Mouse (Mus musculus): ENCODE measurements around the gene Tmem9b. TPM values are rescaled to one million over a fixed set of nuclear protein-coding genes. Genes with fewer than 3 reads are reported as not detected.

The Tmem9b gene
- total RNA-seq, 2 experiments from 2014 or later: 51.0 to 57.8 TPM

DNA sequence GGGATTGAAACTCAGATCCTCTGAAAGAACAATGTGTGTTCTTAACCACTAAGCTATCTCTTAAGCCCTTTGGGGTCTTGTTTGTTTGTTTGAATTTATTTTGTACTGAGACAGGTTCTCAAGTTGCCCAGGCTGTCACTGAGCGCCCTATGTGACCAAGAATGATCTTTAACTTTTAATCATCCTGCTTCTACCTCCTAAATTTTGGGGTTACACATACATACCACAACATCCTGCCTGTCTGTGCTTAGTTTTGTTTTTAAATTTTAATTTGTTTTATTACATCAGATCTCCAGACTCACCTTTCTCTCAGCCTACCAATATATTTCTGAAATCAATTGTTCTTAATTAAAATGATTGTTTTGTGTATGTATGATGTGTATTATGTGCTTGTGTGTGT, 11.6 kb downstream of the Tmem9b start:
- intact Hi-C loops (cut with DNase I): loop anchor here (10.0 kb wide), 1 partner anchor 314 kb away; no protein-coding TSS in a partner anchor
- no peak for DNase-seq

DNA sequence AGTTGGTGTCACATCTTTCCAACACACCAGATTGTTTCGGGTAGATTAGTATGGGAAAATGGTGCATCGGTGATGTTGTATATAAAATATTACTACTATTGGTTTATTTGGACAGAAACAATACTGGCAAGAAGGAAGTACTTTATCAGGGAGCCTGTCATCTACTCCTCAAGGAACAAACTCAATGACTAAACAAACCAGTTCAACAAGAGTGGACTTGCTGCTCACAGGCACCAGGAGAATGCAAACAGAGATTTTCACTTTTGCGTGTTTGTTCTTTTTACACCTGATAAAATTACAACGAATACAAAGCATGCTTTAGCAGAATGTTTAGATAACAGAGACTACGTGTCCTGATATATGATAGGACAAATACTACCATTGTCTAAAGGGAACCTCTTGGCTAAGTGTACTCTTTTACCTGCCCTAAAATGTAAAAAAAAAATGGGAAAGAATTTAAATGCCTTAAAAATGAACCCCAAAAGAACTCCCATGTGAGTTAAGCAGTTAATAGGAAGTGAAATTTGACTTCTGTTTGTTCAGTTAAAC, 12.8 kb downstream of the Tmem9b start:
- no peak for DNase-seq
- intact Hi-C loops (cut with DNase I): loop anchor here (10.0 kb wide), 1 partner anchor 315 kb away; no protein-coding TSS in a partner anchor

DNA sequence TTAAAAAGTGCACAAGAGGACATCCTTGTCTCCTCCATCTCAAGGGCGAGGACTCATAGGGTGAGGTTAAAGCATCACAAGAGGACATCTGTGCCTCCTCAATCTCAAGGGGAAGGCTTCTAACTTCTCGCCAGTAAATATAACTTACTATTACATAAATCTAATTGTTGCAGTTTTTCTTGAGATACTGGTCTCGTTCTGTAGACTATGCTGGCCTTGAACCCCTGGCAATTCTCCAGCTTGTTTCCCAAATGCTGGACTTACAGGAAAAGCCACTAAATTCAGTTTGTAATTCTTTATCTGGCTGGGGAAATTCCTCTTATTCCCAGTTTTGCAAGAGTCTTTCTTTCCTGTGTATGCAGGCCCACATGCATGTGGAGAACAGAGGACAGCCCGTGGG, 17.9 kb downstream of the Tmem9b start:
- no peak for DNase-seq
- intact Hi-C loops (cut with DNase I): no loop called here

DNA sequence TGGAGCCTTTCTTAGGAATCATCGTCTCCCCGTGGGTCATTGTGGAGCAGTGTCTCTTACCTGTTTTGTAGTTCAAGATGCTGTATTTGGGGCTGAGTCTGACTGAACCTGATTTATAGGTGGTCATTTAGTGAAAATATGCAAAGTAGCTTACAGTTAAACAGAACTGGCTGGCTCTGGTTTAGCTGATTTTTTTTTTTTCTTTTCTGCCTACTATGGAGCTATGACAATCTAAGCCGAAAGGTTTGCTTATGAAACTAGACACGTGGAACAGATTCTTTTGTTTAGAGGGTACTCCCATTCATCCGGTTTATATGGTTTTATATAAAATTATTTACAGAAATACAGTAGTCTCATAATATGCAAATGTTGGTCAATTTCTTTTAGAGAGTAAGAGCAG, 21.0 kb downstream of the Tmem9b start, which contains the start of gene Ascl3:
Gene Ascl3 (minus strand): TSS at position 101 of the 400 bp plus-strand sequence.
- DNase-seq: no peak
- intact Hi-C loops (cut with DNase I): no loop called here

DNA sequence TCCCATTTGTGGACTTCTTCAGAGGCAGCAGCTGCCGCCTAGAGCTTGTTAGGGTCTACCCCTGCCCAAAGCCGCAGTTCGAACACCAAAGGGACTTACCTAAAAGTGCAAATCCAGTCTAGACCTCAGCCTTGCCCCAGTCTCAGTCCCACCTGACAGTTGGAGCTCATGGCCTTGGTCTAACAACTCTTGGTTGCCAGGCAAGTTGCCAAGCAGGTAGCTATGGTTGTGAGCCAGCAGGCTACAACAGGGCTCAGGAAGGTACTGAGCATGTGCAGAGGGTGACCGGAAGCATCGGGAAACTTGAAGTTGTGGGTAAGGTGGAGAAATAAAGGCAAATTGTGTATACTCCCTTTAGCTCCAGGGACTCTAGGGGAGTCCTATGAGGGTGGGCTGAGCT, 29.0 kb downstream of the Tmem9b start, which contains the start of gene BC051019:
Gene BC051019 (minus strand): TSS at position 154 of the 400 bp plus-strand sequence.
- intact Hi-C loops (cut with DNase I): loop anchor here (10.0 kb wide), 1 partner anchor 199 kb away; no protein-coding TSS in a partner anchor
- no peak for DNase-seq

DNA sequence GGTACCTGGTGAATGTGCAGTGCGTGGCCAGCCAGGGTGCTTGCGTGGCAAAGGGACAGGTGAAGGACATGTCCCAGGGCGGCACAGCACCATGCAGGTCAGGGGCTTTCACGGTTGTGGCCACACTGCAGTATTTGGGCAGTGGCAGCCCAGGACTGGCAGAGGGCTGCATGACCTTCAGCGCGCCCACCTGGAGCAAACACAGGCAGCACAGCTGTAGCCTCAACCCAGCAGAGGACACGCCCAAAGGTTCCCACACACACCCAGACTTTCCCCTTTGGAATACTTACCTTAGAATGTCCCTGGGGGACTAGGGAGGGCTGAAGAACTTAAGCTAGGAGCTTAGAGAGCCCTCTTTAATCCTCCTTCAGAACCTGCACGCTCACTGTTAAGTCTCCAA, 29.6 kb downstream of the Tmem9b start:
- intact Hi-C loops (cut with DNase I): loop anchor here (10.0 kb wide), 1 partner anchor 198 kb away; no protein-coding TSS in a partner anchor
- DNase-seq: no peak

DNA sequence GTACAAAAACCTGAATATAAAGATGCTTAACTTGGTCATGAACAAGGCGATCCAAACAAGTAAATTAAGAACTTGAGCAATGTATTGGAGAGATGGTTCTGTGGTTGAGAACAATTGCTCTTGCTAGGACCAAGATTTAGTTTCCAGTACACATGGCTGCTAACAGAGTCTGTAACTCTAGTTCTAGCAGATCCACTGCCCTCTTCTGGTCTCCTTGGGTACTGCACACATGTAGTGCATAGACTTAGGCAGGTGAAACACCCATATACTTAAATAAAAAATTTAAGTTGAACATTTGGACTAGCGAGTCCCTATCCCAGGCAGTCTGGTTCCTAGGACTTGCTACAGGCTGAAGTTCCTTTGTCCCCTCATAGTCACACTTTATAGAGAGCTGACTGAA, 30.1 kb downstream of the Tmem9b start:
- intact Hi-C loops (cut with DNase I): loop anchor here (10.0 kb wide), 1 partner anchor 198 kb away; no protein-coding TSS in a partner anchor
- no peak for DNase-seq

DNA sequence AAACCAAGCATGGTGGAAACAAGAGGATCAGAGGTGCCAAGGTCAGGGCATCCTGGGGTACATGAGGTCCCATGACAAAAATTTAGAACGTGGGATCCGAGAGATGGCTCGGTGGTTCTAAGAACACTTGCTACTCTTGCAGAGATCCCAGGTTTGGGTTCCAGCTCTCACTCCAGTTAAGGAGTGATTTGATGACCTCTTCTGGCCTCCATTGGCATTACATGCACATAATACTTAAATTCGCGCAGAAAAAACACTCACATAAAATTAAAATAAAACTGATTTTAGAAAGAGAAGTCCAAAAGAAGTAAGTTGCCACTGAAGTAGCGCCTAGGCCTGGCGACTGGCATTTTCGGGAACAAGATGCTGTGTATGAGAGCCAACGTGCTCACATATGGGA, 33.4 kb downstream of the Tmem9b start:
- intact Hi-C loops (cut with DNase I): no loop called here
- DNase-seq: peak; percentile 22

DNA sequence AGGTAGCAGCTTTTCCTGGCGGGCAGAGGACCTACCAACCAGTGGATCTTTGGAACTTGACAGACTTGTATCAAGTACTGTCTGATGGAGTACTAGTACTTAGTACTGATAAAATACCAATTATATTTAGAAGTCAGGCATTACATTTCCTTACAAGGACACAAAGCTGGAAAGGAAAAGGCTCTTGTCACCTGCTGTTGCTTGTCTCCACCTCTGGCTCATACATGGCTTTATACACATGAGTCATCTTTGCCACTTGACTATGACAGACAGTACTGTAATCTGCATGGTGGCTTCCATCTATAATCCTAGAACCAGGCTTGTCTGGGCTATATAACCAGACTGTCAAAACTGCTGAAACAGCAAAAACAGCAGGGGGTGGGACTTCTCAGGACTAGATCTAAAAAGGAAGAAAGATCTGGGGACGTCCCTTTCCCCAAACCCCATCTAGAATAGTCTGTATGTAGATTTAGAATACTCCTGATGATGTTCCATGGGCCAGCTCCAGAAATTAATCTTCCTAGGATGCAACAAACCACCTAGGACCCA, 39.2 kb downstream of the Tmem9b start:
- no peak for DNase-seq
- intact Hi-C loops (cut with DNase I): no loop called here

DNA sequence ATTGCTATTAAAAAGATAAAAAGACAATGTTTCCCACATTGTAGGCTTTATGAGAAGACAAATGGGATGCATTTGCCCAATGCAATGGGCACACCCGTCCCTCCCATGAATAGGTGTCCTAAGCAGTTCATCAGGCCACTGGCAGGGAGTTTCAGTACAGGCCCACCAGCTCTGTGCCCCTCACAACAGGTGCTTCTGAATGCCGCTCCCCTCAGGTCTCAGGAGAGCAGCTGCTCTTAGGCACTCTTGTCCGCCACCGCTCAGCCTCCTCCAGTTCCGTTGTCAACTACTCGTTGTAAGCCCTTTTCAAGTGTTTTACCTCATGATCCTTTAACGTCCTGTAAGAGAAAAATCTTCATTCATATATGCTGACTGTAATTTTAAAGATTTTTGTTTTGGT, 40.5 kb downstream of the Tmem9b start:
- intact Hi-C loops (cut with DNase I): no loop called here
- DNase-seq: no peak

DNA sequence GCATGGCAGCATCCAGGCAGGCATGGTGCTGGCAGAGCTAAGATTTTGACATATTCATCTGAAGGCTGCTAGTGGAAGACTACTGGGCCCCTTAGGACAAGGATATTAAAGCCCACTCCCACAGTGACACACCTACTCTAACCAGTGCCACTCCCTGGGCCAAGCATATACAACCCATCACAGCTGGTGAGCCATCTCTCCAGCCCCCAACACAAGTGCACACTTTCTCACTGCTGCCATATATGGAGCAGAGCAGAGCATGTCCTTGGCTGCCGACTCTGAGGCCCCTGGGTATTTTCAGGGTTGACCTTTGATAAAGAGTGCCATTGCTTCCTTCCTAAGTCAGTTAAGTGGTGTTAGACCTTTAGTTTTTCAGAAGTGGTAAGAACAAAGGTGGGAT, 42.6 kb downstream of the Tmem9b start:
- DNase-seq: no peak
- intact Hi-C loops (cut with DNase I): no loop called here

DNA sequence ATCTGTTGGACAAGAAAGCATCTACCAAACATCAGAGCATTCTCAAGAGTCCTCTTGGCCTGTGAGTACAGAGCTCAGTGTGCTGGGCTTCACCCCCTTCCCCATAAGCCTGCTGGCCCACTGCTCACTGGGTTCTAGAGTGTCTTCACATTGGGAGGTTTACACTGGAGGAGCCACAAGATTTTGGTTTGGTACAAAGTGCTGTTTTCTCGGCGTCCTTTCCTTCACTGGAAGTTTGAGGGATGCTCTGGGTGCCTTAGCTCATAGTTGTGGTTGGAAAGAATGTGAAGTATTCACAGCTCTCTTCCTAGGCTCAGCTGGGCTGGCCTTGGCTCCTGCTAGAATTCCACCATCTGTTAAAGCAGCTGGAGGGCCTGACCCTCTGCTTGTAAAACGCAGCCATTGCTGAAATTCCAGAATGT, 43.7 kb downstream of the Tmem9b start:
- DNase-seq: no peak
- intact Hi-C loops (cut with DNase I): no loop called here

DNA sequence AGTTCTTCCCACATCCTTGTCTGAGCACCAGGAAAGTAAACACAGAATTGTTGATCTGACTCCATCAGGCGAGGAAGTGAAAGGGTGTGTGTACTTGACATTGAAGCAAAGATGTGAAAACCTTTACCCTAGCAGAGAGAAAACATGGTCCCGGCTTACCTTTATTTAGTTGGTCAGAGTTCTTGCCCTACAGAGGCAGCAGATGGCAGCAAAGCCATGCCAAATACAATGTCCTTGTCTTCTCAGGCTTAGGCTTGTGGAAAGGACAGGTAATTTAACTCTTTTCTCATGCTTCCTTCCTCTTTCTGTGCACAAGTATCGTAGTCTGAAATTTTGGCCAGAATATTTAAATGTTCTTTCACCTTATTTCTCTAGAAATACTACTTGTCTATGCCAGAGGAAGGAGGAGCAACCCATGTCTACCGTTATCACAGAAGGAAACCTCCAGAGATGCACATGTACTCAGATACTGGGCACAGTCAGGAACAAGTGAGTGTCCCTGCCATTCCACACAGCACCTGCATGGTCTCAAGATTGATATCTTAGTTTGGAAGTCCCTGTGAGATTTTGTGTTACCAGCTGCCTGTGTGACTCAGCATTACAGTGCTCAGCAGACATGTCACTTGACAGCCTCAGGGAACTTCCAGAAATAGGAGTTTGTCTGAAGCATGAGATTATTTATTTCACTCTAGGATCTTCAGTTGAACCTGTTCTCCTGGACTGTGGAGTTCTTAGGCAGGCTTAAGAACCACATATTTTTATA, 45.5 kb downstream of the Tmem9b start:
- intact Hi-C loops (cut with DNase I): no loop called here
- DNase-seq: peak; percentile 49

DNA sequence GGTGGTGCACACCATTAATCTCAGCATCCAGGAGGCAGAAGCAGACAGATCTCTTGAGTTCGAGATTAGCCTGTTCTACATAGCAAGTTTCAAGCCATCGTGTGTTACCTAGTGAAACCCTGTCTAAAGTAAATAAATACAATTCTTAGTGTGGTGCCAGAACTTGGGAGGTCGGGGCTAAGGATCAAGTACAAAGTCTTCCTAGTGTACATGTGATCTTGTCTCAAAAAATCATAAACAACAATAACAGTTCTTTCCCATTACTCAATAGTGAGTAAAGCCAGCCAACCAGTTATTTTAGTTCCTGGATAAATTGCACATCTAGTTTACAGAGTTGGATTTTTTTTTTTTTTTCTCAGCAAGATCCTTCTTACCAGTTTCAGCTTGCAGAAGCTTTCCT, 48.2 kb downstream of the Tmem9b start:
- intact Hi-C loops (cut with DNase I): no loop called here
- DNase-seq: no peak

DNA sequence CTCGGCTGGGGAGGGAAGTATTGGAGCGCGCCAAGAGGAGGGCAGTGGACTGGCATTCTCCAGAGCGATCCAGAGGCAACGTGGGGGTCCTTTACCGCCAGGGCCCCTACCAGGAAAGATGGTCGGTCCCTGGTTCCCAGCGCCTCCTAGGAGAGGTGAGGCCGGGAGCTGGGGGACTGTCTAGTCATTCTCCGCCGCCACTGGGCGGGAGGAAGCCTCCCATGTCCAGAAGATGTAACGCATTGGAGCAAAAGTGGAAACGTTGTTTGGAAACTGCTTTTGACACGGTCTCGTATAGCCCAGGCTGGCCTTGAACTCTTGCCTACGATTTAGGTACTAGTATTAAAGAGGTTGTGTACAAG, 48.7 kb downstream of the Tmem9b start:
- no peak for DNase-seq
- intact Hi-C loops (cut with DNase I): no loop called here

DNA sequence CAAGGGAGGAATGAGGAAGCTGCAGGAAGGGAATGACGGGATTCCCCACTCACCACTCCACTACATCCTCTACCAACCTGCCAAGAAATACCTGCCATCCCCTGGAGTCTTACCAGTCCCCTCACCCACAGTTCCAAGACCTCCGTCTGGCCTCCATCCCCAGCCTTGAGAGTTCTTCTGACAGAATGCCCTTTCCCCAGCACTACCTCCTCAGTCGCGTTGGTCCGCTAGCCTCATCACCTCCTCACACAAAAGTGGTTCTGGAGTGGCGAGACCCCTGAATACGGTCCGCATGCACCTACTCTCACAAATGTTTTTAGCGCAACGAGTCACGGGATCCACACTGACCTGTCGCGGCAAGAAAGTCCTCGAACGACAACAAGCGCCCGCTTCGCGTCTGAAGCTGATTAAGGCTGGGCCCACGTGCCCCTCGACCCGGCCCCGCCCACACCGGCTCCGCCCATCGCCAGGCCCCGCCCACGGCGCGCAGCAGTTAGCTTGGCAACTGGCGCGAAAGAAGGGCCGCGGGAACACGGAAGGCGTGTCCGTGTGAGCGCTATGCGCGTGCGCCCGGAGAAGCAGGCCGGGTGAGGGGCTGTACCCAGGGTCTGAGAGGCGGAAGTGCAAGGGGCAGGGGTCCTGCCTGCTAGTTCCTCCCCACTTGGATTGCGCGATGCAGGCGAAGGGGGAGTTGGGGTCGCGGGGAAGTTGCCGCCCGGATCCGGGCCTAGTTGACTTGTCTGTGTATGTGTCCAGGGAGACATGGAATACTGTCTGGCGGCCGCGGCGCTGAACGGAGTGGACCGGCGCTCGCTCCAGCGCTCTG, 49.3 kb downstream of the Tmem9b start, which contains the start of the genes St5 and Akip1:
Gene St5 (minus strand): TSS at position 416 of the 826 bp plus-strand sequence.
Gene Akip1 (plus strand): TSS at position 501 of the 826 bp plus-strand sequence.
- intact Hi-C loops (cut with DNase I): no loop called here
- DNase-seq: peak; percentile 96

DNA sequence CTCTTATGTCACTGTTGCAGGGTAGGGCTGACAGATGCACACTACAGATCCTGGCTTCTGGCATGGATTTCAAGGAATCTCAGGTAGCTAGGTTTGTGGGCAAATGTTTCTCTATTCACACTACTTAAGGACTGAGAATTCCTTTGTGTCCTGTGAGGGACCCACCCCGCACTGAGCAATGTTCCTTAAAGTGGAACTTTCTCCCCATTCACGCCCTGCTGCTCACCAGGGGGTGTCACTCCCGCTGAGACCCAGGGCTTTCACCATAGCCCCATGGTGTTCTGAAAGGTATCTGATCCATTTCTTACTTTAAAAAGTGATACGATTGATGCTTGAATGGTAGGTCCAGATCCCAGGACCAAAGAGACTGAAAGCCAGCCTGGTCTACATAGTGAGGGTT, 50.0 kb downstream of the Tmem9b start:
- DNase-seq: no peak
- intact Hi-C loops (cut with DNase I): no loop called here

DNA sequence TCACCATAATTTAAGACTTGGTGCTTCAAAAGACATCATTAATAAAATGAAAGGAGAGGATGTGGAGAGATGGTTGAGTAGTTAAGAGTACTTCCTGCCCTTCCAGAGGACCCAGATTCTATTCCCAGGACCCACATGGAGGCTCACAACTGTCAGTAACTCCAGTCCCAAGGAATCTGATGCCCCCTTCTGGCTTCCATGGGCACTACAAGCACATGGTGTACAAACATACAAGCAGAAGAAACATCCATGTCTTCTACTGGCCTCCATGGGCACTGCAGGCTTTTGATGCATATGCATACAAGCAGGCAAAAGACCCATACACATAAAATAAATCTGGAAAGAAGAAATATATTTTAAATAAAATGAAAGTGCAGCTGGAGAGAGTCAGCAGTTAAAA, 52.5 kb downstream of the Tmem9b start:
- intact Hi-C loops (cut with DNase I): no loop called here
- DNase-seq: no peak

DNA sequence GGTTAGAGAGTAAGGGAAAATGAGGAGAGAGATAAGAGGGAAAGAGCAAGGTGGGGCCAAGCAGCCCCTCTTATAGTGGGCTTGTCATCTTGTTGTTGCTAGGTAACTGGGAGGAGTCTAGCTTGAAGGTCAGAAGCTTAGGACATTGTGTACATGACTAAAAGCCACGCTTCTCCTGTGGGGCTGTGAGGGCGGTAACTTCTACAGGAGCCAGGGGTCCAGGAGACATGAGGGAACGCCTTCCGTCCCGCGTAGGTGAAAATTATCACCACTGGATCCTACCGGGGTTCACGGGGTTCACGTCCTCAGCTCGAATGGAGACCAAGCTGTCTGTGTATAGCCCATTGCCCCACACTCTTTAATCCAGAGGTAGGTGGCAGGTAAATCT, 57.3 kb downstream of the Tmem9b start:
- intact Hi-C loops (cut with DNase I): no loop called here

DNA sequence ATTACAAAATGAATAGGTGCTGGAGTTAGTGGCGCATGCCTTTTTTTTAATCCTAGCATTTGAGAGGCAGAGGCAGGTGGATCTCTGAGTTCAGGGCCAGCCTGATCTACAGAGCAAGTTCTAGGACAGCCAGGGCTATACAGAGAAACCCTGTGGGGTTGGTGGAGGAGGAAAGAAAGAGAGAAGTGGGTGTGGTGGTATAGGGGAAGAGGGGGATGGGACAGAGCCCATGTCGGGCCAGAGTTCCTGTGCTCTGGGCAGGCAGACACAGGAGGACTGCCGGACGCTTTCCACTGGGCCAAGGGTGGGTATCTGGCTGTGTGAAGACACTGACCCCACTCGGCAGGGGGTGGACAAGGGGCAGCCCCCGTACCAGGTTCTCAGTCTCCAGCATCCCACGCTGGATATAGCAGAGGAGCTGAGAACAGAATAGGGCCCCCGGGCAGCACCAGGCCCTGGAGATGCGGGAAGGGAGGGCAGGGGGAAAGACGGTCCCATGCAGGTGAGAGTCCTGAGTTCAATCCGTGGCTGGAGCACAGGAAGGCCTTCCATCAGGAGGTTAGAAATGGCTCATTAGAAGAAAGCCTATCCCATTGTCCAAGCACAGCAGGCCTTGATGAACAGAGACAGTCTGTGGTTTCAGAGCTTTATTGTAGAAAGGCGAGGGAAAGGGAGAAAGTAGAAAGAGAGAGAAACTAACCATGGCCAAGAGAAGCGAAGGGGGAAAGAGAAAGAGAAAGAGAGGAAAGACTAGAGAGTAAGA, 57.9 kb downstream of the Tmem9b start:
- DNase-seq: no peak
- intact Hi-C loops (cut with DNase I): no loop called here

More for the DNA sequence above, 57.3 kb downstream of the Tmem9b start:
- no peak for DNase-seq
